Mouse (Mus musculus) WW6 (cell line): ENCODE data around the gene Slc9a5.

ENCODE experiments used
- DNase-seq: peaks from one replicate; pipeline ENCODE4 v3.0.0-alpha.2; 2013; ENCODE audit warnings: low read depth, low spot score

Gene Slc9a5

GRCm38 (mm10) chr8:105354549-105354948 is 5.9 kb downstream of the Slc9a5 start:
- no peak for DNase-seq

- DNase-seq: no peak
These were observed 6.8 kb downstream of the Slc9a5 start for GRCm38 (mm10) chr8:105355179-105356024.

- DNase-seq: no peak
These were observed 8.0 kb downstream of the Slc9a5 start for GRCm38 (mm10) chr8:105356681-105357080.

GRCm38 (mm10) chr8:105359208-105359607 is 10.6 kb downstream of the Slc9a5 start:
- DNase-seq: no peak

- no peak for DNase-seq
These were observed 11.0 kb downstream of the Slc9a5 start for GRCm38 (mm10) chr8:105359646-105360045.

GRCm38 (mm10) chr8:105361751-105362702 is 13.4 kb downstream of the Slc9a5 start:
- no peak for DNase-seq

GRCm38 (mm10) chr8:105367107-105367506 is 18.5 kb downstream of the Slc9a5 start:
- no peak for DNase-seq

- DNase-seq: no peak
These were observed 23.8 kb downstream of the Slc9a5 start for GRCm38 (mm10) chr8:105372473-105372872.

- no peak for DNase-seq
These were observed 24.4 kb downstream of the Slc9a5 start, which contains the start of gene Plekhg4 for GRCm38 (mm10) chr8:105373032-105373431. Gene Plekhg4 (plus strand): TSS chr8:105373274.

GRCm38 (mm10) chr8:105374513-105374966 is 25.9 kb downstream of the Slc9a5 start:
- peak; percentile 92 for DNase-seq

GRCm38 (mm10) chr8:105378673-105379072 is 30.0 kb downstream of the Slc9a5 start:
- DNase-seq: no peak

GRCm38 (mm10) chr8:105380308-105380707 is 31.7 kb downstream of the Slc9a5 start:
- DNase-seq: no peak

- no peak for DNase-seq
These were observed 35.4 kb downstream of the Slc9a5 start for GRCm38 (mm10) chr8:105384070-105384469.

GRCm38 (mm10) chr8:105387151-105387550 is 38.5 kb downstream of the Slc9a5 start:
- no peak for DNase-seq

- DNase-seq: no peak
These were observed 40.5 kb downstream of the Slc9a5 start for GRCm38 (mm10) chr8:105389096-105389495.

GRCm38 (mm10) chr8:105393089-105393787 is 44.6 kb downstream of the Slc9a5 start:
- DNase-seq: no peak

GRCm38 (mm10) chr8:105393915-105394314 is 45.3 kb downstream of the Slc9a5 start:
- no peak for DNase-seq

- DNase-seq: no peak
These were observed 49.1 kb downstream of the Slc9a5 start for GRCm38 (mm10) chr8:105397747-105398146.

- no peak for DNase-seq
These were observed 51.4 kb downstream of the Slc9a5 start for GRCm38 (mm10) chr8:105400016-105400415.

- no peak for DNase-seq
These were observed 54.8 kb downstream of the Slc9a5 start for GRCm38 (mm10) chr8:105403467-105403866.

- no peak for DNase-seq
These were observed 55.9 kb downstream of the Slc9a5 start for GRCm38 (mm10) chr8:105404496-105404895.
